Mouse (Mus musculus) kidney, postnatal 0 days (tissue): ENCODE measurements at regions not wholly inside any gene's neighbourhood (a gene's known extent, or its start where the extent isn't known, plus 50 kb on each side); places are given as distances from the start of the nearest gene placed in this dataset.

Source experiments
- ATAC-seq: fragments of 200-750 bp; cut with Nextera tagmentation; replicated peaks from 2 replicates; pipeline ENCODE4 v1.8.0; 2017; ENCODE audit warnings: low read depth, moderate number of reproducible peaks, moderate TSS enrichment, moderate library complexity; ENCODE audit not compliant: low FRiP score
- DNase-seq: peaks from one replicate; pipeline ENCODE4 v3.0.0-alpha.2; 2016; ENCODE audit warnings: low spot score
- H3K27ac ChIP-seq: fragments of 300-500 bp; sonication (generic); 2 replicates; pipeline ENCODE4 v1.5.1; 2014; ENCODE audit warnings: mild to moderate bottlenecking
- H3K27me3 ChIP-seq: fragments of 300-500 bp; sonication (generic); 2 replicates; pipeline ENCODE4 v1.6.1; 2014; ENCODE audit warnings: low read length, mixed read lengths; ENCODE audit not compliant: insufficient read depth
- H3K36me3 ChIP-seq: fragments of 300-500 bp; sonication (generic); 2 replicates; pipeline ENCODE4 v1.6.1; 2014; ENCODE audit warnings: low read length, mixed read lengths; ENCODE audit not compliant: insufficient read depth
- H3K4me1 ChIP-seq: fragments of 300-500 bp; sonication (generic); replicated peaks from 2 replicates; pipeline ENCODE4 v1.6.1; 2014; ENCODE audit warnings: antibody characterized with exemption, low read length, mixed read lengths; ENCODE audit not compliant: insufficient read depth
- H3K4me2 ChIP-seq: fragments of 300-500 bp; sonication (generic); 2 replicates; pipeline ENCODE4 v1.6.1; 2014; ENCODE audit warnings: mild to moderate bottlenecking, low read length, moderate library complexity, mixed read lengths
- H3K4me3 ChIP-seq: fragments of 300-500 bp; sonication (generic); replicated peaks from 2 replicates; pipeline ENCODE4 v1.5.1; 2014; ENCODE audit warnings: low read depth, low read length
- H3K9ac ChIP-seq: fragments of 300-500 bp; sonication (generic); 2 replicates; pipeline ENCODE4 v1.6.1; 2014; ENCODE audit warnings: low read depth, low read length
- H3K9me3 ChIP-seq: fragments of 300-500 bp; sonication (generic); replicated peaks from 2 replicates; pipeline ENCODE4 v1.6.1; 2016; ENCODE audit warnings: low read length, inconsistent platforms, mixed read lengths
- CTCF ChIP-seq: IDR thresholded peaks from 2 replicates; pipeline ENCODE4 v1.5.1; 2016; ENCODE audit warnings: antibody characterized with exemption, low read depth, mild to moderate bottlenecking, moderate library complexity
- WGBS: fragments of 180-500 bp; shearing (Covaris S2); extraction: QIAGEN DNeasy Blood & Tissue Kit; methylation state at CpG from one replicate; pipeline ENCODE4 v1.1.7; 2014; 5-methylcytosine and 5-hydroxymethylcytosine counted together

GRCm38 (mm10) chr3:66654860-66655259 is 326.3 kb upstream of the Rsrc1 start:
- WGBS, result 41% methylated on average over 1 of the region's 1 CpGs
- H3K4me3 ChIP-seq, result no peak overlapping the region
- 0 out of 2 replicates have a peak, but pooled peaks cover 3% of the 10 kb centered on the region for H3K4me1 ChIP-seq

GRCm38 (mm10) chr3:66656458-66656857 is 324.7 kb upstream of the Rsrc1 start:
- 90% methylated on average over 5 of the region's 5 CpGs for WGBS
- no peak overlapping the region for H3K4me3 ChIP-seq
- ATAC-seq, result no peak

More at GRCm38 (mm10) chr3:66654860-66655259, 326.3 kb upstream of the Rsrc1 start:
- no peak for TF ChIP-seq CTCF
- Histone ChIP-seq H3K36me3 (no peaks in the 10 kb centered on the region), H3K9me3 (no peaks in the 10 kb centered on the region), H3K27me3 (no peaks in the 10 kb centered on the region), H3K4me2 (no peak overlapping the region), H3K9ac (no peak overlapping the region), H3K27ac (no peak overlapping the region)
- no peak for DNase-seq
- ATAC-seq, result no peak

GRCm38 (mm10) chr3:66660555-66660954 is 320.6 kb upstream of the Rsrc1 start:
- DNase-seq (no peak), ATAC-seq (no peak)
- no peaks in the 10 kb centered on the region for H3K27me3 ChIP-seq
- no peak for TF ChIP-seq CTCF
- H3K9ac ChIP-seq, result no peak overlapping the region
- no peak overlapping the region for H3K4me3 ChIP-seq
- no peaks in the 10 kb centered on the region for H3K9me3 ChIP-seq
- no peak overlapping the region for H3K4me2 ChIP-seq
- no peaks in the 10 kb centered on the region for H3K4me1 ChIP-seq
- H3K27ac ChIP-seq, result no peak overlapping the region
- no peaks in the 10 kb centered on the region for H3K36me3 ChIP-seq
- 34% methylated on average over 5 of the region's 5 CpGs for WGBS

More at GRCm38 (mm10) chr3:66656458-66656857, 324.7 kb upstream of the Rsrc1 start:
- no peak overlapping the region for H3K27ac ChIP-seq
- no peaks in the 10 kb centered on the region for H3K27me3 ChIP-seq
- H3K4me1 ChIP-seq, result no peaks in the 10 kb centered on the region
- no peaks in the 10 kb centered on the region for H3K36me3 ChIP-seq
- no peak overlapping the region for H3K4me2 ChIP-seq
- H3K9ac ChIP-seq, result no peak overlapping the region
- DNase-seq, result no peak
- no peaks in the 10 kb centered on the region for H3K9me3 ChIP-seq
- TF ChIP-seq CTCF, result no peak

GRCm38 (mm10) chr3:66661826-66662618 is 319.2 kb upstream of the Rsrc1 start:
- WGBS, result 61% methylated on average over 8 of the region's 8 CpGs
- no peak for ATAC-seq
- no peak for TF ChIP-seq CTCF
- Histone ChIP-seq H3K27me3 (no peaks in the 10 kb centered on the region), H3K9ac (no peak overlapping the region), H3K36me3 (no peaks in the 10 kb centered on the region), H3K4me2 (no peak overlapping the region), H3K27ac (no peak overlapping the region), H3K9me3 (no peaks in the 10 kb centered on the region), H3K4me1 (no peaks in the 10 kb centered on the region), H3K4me3 (no peak overlapping the region)
- DNase-seq, result no peak

- no peak for TF ChIP-seq CTCF
- H3K9ac ChIP-seq, result no peak overlapping the region
- no peak overlapping the region for H3K27ac ChIP-seq
- no peaks in the 10 kb centered on the region for H3K9me3 ChIP-seq
- DNase-seq, result no peak
- H3K36me3 ChIP-seq, result no peaks in the 10 kb centered on the region
- H3K4me3 ChIP-seq, result no peak overlapping the region
- no peak for ATAC-seq
- no peaks in the 10 kb centered on the region for H3K27me3 ChIP-seq
- H3K4me2 ChIP-seq, result no peak overlapping the region
- H3K4me1 ChIP-seq, result no peaks in the 10 kb centered on the region
- 55% methylated on average over 8 of the region's 8 CpGs for WGBS
These were observed 297.5 kb upstream of the Rsrc1 start for GRCm38 (mm10) chr3:66683589-66684286.

- WGBS, result 59% methylated on average over 5 of the region's 5 CpGs
- Histone ChIP-seq H3K4me3 (no peak overlapping the region), H3K4me1 (no peaks in the 10 kb centered on the region), H3K27me3 (no peaks in the 10 kb centered on the region), H3K4me2 (no peak overlapping the region), H3K36me3 (no peaks in the 10 kb centered on the region), H3K9me3 (no peaks in the 10 kb centered on the region), H3K27ac (no peak overlapping the region), H3K9ac (no peak overlapping the region)
- DNase-seq (no peak), ATAC-seq (no peak)
- no peak for TF ChIP-seq CTCF
These were observed 296.8 kb upstream of the Rsrc1 start for GRCm38 (mm10) chr3:66684287-66684903.
